Mouse (Mus musculus) lung, adult 10 weeks (tissue): Measurements from ENCODE around the gene Gm21725. TPM values are rescaled to one million over a fixed set of nuclear protein-coding genes. Genes with fewer than 3 reads are reported as not detected.

Experiments used
- polyA plus RNA-seq: library from polyadenylated mRNA; stranded (reverse); fragments of 350-450 nt; fragmentation: Illumina TruSeq; extraction: RNeasy Lipid Tissue Mini Kit (QIAGEN cat#74804); gene quantifications from one replicate; pipeline ENCODE4 v1.2.3, GENCODE M21; 2014; ENCODE audit warnings: low read depth, low replicate concordance; ENCODE audit not compliant: insufficient read depth

Gm21725 gene
- polyA plus RNA-seq, result not detected

GRCm38 (mm10) chrY:13348963-13349362 lies at the start of gene Gm21725:
Gm21725 (minus strand) TSS chrY:13349063.

Other genes starting within 250 kb of the Gm21725 start
- gene Gm21891, start 215.6 kb downstream of the Gm21725 start, polyA plus RNA-seq, result not detected
- not detected for gene Gm21425, start 187.1 kb downstream of the Gm21725 start, polyA plus RNA-seq
- not detected for gene Gm21828, start 125.1 kb downstream of the Gm21725 start, polyA plus RNA-seq
- gene Gm21440, start 96.7 kb downstream of the Gm21725 start, polyA plus RNA-seq, result not detected
- not detected for gene Gm21454, start 96.6 kb downstream of the Gm21725 start, polyA plus RNA-seq
- gene Gm21866, start 116.5 kb upstream of the Gm21725 start, polyA plus RNA-seq, result not detected
- gene Gm20773, start 145.0 kb upstream of the Gm21725 start, polyA plus RNA-seq, result not detected